Mouse (Mus musculus): ENCODE data around the gene Npas3. TPM values are rescaled to one million over a fixed set of nuclear protein-coding genes. Genes with fewer than 3 reads are reported as not detected.

Gene Npas3
- total RNA-seq, 1 experiment from 2014 or later, result not detected

DNA sequence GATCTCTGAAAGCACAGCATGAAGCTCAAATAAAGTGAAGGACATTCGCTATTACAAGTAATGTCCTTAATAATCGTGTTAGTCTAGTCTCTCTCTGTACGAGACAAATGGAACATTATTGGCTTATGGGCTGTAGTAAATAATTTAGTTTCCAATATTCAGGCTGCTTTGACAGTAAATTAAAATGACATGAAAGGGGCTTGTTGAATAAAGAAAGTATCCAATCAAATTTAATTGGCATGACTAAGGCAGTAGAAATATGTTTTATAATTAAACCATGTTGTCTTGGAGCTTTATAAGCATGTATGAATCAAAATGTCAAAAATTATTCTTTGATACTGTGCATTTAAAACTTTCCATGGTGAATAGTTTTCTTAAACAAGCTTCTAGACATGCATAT is 278.6 kb downstream of the Npas3 start:
- no peak for ATAC-seq (replicated peaks; ENCODE audit: insufficient number of reproducible peaks, low FRiP score, low TSS enrichment, poor library complexity, severe bottlenecking)

DNA sequence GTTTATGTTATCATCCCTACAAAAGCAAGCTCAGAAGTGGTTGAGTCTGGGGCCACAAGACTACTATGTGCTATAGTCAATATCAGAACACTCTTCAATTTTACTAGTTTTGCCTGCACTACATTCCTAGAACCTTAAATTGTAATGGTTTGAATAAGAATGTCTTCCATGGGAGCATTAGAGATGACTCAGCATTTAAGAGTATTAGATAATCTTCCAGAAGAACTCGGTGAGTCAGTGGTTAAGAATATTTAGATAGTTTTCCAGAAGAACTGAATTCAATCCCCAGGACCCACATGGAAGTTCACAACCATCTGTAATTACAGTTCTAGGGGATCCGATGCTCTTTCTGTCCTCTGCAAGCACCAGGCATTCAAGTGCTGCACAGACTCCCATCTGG is 280.9 kb downstream of the Npas3 start:
- ATAC-seq (replicated peaks; ENCODE audit: insufficient number of reproducible peaks, low FRiP score, low TSS enrichment, poor library complexity, severe bottlenecking), result no peak

DNA sequence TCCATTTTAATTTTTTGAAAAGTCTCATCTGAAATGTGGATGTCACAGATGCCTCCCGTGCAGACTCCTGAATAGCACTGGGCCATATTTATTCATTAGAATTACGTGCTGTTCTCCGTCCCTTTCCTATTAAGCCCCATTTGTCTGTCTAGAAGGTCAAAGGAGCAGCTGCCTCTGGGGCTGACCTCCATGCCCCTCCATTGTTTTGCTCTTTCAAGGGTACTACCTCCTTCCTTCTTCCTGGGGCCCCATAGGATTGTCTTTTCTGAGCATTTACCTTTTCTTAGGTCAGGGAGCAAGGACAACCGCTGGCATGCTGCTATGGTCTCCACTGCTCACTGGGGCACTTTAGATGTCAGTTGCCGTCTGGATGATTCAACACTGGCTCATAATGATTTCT is 288.3 kb downstream of the Npas3 start:
- no peak for ATAC-seq (replicated peaks; ENCODE audit: insufficient number of reproducible peaks, low FRiP score, low TSS enrichment, poor library complexity, severe bottlenecking)

DNA sequence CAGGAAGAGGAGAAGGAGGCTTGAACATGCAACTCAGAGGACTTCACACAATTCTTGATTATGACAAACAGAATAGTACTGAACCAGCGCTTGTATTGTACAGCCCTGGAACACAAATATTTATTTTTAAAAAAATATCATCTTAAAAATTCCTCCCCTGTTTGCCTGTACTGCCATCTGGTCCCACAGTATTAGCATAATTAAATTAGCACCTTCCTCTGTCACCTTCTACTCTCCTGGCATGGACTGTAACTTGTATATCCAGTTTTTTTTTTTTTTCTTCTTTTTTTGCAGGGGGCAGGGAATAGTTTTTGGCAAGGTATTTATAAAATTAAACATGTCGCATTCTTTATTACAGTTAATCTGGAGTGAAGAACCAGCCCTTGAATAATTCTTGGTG is 307.9 kb downstream of the Npas3 start:
- ATAC-seq (replicated peaks; ENCODE audit: insufficient number of reproducible peaks, low FRiP score, low TSS enrichment, poor library complexity, severe bottlenecking), result no peak

DNA sequence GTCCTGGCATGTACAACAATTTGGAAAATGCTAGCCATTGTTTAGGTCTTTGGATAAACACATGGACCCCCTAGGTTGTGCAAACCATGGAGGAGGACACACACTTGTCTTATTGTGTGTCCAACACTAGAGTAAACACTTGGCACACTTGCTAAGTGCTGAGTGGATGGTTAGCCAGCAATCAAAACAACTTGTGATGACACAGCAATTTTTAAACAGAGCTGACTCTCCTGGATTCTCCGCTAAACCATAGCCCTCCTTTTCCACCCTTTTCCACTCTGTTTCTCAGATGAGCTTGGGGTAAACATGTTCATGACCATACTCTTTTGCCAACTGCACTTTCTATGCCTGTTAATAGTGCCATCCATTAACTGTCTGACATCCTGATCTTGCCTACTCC is 309.8 kb downstream of the Npas3 start:
- no peak for ATAC-seq (replicated peaks; ENCODE audit: insufficient number of reproducible peaks, low FRiP score, low TSS enrichment, poor library complexity, severe bottlenecking)

DNA sequence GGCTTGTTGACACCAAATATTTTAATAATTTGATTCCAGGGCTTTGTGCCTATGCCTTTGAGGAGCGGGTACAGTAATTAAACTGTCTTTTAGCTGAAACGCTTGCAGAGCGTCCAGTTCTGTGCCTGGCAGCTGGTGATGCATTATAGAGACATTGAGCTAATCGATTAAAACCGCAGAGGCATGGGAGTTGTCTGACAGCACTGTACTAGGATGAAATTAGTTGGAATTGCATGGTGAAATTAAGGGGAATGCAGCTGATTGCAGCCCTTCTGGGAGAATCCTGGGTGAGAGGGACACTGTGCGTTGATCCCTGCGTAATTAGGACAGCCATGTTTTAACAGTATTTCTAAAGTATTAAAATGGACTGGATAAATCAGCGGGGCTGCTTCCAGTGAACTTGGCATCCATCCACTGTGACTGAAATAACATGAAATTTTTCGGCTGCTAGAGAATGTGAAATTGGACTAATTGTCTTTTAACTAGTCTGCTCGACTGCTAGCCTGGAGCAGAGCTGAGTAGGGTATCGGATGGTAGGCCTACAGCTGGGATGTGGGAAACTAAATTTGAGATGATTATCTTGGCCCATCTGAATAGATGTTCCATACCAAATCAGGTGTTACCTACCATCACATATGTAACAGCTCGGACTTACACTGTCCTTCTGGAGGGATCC is 318.4 kb downstream of the Npas3 start:
- no peak for ATAC-seq (replicated peaks; ENCODE audit: insufficient number of reproducible peaks, low FRiP score, low TSS enrichment, poor library complexity, severe bottlenecking)

DNA sequence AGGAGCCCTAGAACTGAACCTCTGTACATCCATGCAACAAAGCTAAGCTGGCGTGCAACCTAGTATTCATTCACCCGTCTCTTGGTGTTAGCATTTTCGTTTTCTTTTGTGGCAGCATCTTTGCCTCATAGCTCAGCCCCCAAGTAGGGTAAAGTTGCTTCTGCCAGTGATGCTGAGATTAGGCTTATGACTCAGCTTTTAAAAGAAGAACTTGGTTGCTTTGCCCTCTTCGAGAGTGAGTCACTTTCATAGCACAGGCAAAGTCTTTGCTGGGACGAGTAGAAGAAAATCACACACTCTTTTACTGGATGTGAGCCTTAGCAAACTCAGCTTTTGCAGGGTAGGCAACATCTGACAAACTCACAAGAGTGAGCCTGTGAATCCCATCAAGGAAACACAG is 332.7 kb downstream of the Npas3 start:
- no peak for ATAC-seq (replicated peaks; ENCODE audit: insufficient number of reproducible peaks, low FRiP score, low TSS enrichment, poor library complexity, severe bottlenecking)

DNA sequence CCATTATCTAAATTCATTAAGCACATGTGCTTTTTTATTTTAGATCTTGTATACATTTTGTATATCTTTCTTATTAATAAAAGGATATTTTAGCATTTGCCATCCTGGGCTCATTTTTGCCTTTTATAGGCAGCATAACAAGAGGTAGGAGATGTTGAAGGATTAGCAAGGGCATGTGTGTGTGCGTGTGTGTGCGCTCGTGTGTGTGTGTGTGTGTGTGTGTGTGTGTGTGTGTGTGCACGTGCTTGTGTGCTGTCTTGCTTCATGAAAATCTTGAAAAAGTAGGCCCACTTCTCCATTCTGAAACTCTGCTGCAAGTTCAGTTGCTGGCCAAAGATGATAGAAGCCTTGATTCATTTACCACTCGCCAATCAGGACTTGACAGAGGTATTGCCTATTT is 338.8 kb downstream of the Npas3 start:
- ATAC-seq (replicated peaks; ENCODE audit: insufficient number of reproducible peaks, low FRiP score, low TSS enrichment, poor library complexity, severe bottlenecking), result no peak

DNA sequence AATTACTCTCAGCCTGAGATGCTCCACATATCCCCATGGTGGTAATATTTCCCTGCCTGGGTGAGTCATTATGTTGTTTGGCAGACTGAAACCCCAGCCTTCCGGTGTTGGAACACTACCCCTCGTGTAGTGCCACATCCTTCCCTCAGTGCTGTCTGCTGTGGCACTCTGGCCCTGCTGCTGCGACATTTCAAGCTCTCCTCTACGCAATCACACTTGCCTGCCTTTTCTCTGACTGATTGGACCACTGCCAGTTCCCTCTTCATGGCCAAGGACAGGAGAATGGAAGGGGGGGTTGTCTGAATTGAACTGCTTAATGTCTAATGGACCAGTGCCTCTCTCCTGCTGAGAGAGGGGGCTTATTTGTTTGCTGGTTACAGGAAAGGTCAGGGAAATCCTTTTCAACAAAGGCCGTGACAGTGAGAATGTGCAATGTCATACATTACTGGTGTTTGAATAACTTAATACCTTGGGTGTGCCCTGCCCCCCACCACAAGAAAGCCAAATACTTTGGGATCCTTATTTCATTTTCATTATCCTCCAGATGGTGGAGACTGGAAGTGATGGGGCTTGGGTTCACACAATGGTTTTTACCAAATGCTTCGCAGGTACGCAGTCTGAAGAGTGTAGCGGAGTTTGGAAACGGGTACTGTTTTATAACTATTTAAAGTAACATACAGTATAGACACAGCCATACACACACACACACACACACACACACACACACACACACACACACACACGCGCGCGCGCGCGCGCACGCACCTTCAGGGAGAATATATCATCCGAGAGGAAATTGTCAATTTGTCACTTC is 339.4 kb downstream of the Npas3 start:
- no peak for ATAC-seq (replicated peaks; ENCODE audit: insufficient number of reproducible peaks, low FRiP score, low TSS enrichment, poor library complexity, severe bottlenecking)

DNA sequence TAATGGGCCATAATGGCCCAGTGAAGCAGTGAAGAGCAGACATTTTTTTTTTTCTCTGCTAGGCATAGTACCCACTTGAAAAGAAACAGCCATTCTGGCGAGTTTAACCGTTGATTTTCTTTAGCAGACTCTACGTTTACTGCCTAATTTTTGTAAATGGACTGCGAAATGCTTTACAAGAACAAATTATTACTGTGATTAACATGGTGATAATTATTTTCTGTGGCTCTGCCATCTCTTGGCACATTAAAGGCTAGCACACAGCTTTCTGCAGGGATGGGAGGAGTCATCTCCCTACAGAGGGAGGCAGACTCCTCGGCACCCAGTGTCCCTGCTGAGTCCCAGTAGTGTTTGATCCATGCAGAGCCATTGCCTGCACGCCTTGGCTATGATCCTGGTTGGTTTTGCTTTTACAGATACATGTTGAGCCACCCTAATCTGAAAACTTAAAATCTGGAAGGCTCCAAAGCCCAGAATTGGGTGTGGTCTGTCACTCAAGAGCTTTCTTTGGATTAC is 341.0 kb downstream of the Npas3 start:
- no peak for ATAC-seq (replicated peaks; ENCODE audit: insufficient number of reproducible peaks, low FRiP score, low TSS enrichment, poor library complexity, severe bottlenecking)

DNA sequence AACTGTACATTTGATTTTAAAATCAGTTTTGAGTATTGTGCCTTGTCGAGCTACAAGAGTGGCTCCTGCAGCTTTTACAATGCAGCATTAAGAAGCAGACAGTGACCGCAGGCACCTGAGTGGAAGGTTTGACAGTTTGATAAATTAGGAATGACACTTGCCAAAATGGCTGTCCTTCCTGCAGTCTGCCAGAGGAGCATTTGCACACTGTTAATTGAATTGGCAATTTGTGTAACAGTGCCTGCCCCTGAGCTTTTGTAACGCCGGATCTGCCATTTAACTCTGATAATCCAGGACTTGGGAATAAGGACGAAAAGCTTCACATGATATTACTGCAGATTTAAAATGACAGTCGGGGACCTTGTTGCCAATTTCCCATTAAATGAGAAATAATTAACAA is 357.2 kb downstream of the Npas3 start:
- no peak for ATAC-seq (replicated peaks; ENCODE audit: insufficient number of reproducible peaks, low FRiP score, low TSS enrichment, poor library complexity, severe bottlenecking)

DNA sequence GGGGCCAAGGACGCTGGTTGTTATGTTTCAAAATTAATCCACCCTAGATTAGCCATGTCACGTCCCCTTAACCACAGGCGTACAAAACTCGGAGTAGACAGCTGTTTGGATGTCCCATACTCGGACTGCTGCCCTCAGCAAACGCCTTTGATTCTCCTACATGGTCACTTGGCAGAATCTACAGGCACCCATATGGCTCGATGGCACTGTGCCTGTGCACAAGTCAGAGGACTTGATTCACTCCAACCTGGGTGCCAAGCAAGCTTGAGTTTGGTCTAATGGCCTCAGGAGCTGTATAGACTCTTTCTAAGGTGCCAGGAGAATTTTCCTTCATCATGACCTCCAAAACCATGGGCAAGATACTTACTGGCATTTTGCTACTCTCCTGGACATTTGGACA is 363.6 kb downstream of the Npas3 start:
- no peak for ATAC-seq (replicated peaks; ENCODE audit: insufficient number of reproducible peaks, low FRiP score, low TSS enrichment, poor library complexity, severe bottlenecking)

DNA sequence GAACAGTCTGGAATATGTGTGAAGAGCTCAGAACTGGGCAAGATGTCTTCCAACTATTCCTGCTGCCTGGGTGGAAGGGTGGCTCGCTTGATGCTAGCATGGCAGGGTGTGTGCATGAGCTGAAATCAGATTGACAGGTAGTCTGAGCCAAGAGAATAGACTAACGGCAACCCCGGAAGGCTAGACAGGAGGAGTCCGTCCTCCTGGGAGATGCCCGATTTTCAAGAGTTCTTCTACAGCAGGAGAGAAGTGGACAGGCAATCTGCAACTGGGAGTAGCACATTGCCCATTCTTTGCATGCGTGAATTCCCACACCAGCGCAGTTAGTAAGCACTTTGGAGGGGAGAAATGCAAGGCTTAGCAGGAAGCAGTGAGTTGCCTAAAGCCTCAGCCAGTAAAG is 372.8 kb downstream of the Npas3 start:
- no peak for ATAC-seq (replicated peaks; ENCODE audit: insufficient number of reproducible peaks, low FRiP score, low TSS enrichment, poor library complexity, severe bottlenecking)

DNA sequence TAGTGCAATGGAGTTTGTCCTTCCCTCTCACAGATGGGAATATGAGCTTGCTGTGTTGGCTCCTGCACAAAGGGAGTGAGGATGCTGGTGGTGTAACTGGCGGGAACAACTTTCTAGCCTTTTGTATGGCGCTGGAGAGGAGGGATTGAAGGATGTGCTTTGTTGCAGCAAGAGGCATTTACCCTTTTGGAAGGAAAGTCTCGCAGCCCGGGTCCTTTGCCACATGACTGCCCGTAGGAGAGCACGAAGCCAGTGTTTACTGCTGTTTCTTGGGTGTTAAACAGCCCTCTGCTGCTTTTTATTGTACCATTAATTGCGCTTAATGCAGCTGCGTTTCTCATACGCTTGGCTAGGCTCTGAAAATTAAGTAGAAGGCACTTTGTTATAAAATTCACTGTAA is 375.3 kb downstream of the Npas3 start:
- no peak for ATAC-seq (replicated peaks; ENCODE audit: insufficient number of reproducible peaks, low FRiP score, low TSS enrichment, poor library complexity, severe bottlenecking)

DNA sequence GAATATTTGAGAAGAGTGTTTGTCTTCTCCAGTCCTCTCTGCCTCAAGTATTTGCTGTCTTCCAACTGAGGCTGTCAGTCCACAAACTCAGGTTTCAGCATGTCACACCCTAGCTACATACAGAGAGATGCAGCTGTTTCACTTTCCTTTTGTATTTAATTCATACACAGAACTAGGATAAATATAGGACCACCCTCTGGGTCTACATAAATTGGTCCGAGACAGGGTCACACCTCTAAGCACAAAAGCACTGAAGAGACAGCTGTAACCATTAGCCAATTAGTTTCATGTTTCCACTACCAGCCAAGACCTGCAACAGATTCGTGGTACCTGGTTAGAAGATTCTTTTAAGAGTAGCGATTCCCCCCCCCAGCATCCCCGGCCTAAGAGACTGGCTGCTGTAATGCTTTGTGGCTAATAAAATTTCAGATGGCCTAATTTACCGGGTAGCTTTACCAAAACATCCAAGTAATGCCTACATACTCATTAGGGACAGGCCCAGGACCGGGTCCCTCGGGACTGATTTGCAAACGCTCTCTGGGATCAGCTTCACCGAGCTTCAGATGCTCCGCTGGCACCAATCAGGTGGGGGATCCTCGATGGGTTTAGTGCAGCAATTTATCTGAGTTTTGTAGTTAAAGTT is 376.0 kb downstream of the Npas3 start:
- no peak for ATAC-seq (replicated peaks; ENCODE audit: insufficient number of reproducible peaks, low FRiP score, low TSS enrichment, poor library complexity, severe bottlenecking)

DNA sequence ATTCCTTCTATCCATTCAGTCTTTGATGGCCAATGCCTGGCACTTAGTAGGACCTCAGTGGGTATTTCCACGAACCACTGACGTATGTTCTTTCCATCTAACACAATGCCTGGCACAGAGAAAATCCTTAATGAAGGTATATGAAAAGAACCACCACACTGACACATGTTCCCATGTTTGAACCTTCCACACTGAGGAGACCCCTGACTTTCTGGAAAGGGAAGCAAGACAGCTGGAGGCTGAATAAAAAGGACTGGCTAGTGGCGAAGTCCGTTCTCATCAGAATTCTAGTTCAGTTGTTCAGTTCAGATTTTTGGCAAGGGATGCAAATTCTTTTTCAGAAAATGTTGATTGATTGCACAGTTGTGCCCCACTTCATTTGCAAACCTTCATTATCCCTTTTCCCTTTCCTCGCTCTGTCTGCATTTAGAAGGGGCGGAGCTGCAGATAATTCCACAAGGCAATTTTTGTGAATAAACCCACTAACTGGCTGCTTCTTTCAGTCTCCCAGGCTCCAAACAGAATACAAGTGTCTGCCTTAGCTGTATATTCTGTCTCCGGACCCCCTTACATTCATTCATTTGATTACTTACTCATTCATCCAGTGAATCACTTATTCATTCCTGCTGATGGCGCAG is 381.1 kb downstream of the Npas3 start:
- no peak for ATAC-seq (replicated peaks; ENCODE audit: insufficient number of reproducible peaks, low FRiP score, low TSS enrichment, poor library complexity, severe bottlenecking)

DNA sequence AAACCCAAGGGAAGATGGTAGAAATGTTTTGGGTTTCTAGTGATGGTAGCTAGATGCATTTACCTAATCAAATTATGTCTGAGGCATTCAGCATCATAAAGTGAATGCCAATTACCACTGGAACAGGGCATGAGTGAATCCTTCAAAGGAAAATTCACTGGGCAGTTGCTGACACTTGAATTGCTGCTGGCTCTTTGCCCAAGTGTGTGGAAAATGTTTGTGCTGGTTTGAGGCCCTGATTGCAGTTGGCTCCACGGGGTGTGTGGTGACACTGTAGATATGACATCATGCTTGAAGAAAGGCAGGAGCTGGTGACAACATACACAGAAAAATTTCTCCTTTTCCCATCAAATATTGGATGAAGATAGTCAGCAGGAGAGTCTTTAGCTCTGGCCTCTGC is 382.1 kb downstream of the Npas3 start:
- ATAC-seq (replicated peaks; ENCODE audit: insufficient number of reproducible peaks, low FRiP score, low TSS enrichment, poor library complexity, severe bottlenecking), result no peak

DNA sequence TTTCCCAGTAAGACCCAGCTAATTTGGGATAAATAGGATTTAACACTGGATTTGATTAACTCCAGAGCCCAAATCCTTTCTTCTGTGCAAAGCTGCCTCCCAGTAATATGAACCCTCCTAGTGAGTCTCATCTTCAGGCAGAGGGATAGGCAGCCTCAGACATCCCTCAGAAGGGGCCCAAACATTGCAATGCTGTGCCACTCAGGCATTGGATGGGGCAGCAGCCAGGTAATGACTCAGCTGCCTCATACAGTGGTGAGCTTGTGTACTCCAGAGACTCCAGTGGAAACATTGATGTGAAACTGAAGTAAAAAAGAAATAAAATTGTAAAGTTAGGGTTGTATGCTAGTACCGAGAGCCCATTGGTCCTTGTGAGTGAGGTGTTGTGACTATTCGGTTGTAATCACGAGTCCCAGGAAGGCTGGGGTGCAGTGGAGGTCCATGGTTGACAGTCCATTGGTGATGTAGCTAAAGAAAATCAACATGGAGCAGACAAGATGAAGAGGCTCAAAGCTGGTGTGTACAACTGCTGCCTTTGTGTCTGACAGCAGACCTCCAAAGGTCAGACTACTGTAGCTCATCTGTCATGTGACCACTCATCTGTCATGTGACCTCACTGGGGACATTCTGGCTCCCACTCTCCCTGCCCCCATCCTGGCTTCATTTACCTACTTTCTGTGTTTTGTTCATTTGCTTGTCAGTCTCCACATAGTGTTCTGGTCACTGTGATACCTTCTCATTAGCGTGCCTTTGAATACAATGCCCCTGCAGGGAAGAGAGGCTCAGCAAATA is 383.0 kb downstream of the Npas3 start:
- no peak for ATAC-seq (replicated peaks; ENCODE audit: insufficient number of reproducible peaks, low FRiP score, low TSS enrichment, poor library complexity, severe bottlenecking)

DNA sequence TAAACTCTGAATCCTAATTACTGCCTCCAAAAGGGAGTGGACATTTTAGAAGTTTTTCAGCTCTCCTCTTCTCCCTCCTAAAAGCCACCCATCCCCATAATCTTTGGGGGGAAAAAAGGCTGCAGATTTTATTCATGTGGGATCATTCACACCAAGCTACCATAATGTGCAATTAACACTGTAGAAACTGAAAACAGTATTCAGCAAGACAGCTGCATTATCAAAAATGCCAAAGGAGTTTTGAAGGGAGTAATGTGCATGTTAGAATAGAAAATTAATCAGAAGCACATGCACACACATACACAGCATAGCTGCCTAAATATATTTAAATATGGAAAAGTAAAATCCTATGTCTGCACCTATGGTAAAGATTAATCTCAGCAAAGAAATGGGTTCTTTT is 390.1 kb downstream of the Npas3 start:
- no peak for ATAC-seq (replicated peaks; ENCODE audit: insufficient number of reproducible peaks, low FRiP score, low TSS enrichment, poor library complexity, severe bottlenecking)
